Mouse (Mus musculus) lung, embryonic 16.5 days (tissue): Measurements from ENCODE around the gene Pgpep1. TPM values are rescaled to one million over a fixed set of nuclear protein-coding genes. Genes with fewer than 3 reads are reported as not detected.
A peak's percentile ranks its signal among the peaks of the same experiment; 100 is the strongest.

ENCODE experiments used
- ATAC-seq: fragments of 200-750 bp; cut with Nextera tagmentation; 2 replicates; pipeline ENCODE4 v1.8.0; 2017; ENCODE audit warnings: low read depth, mild to moderate bottlenecking, moderate library complexity
- H3K27ac ChIP-seq: fragments of 300-500 bp; sonication (generic); 2 replicates; pipeline ENCODE4 v1.5.1; 2014; ENCODE audit warnings: mild to moderate bottlenecking, control low read depth, low read length
- H3K27me3 ChIP-seq: fragments of 300-500 bp; sonication (generic); 2 replicates; pipeline ENCODE4 v1.6.1; 2014; ENCODE audit warnings: low read depth, low read length, mixed read lengths; ENCODE audit not compliant: control insufficient read depth, insufficient read depth
- H3K36me3 ChIP-seq: fragments of 300-500 bp; sonication (generic); 2 replicates; pipeline ENCODE4 v1.6.1; 2014; ENCODE audit warnings: low read length; ENCODE audit not compliant: control insufficient read depth, insufficient read depth
- H3K4me1 ChIP-seq: fragments of 300-500 bp; sonication (generic); replicated peaks from 2 replicates; pipeline ENCODE4 v1.6.1; 2014; ENCODE audit warnings: low read length, mixed read lengths; ENCODE audit not compliant: control insufficient read depth, insufficient read depth
- H3K4me2 ChIP-seq: fragments of 300-500 bp; sonication (generic); 2 replicates; pipeline ENCODE4 v1.6.1; 2014; ENCODE audit warnings: low read depth, low read length, control low read depth
- H3K4me3 ChIP-seq: fragments of 300-500 bp; sonication (generic); 2 replicates; pipeline ENCODE4 v1.5.1; 2014; ENCODE audit warnings: mild to moderate bottlenecking, low read length, control low read depth
- H3K9ac ChIP-seq: fragments of 300-500 bp; sonication (generic); 2 replicates; pipeline ENCODE4 v1.6.1; 2014; ENCODE audit warnings: low read length, control low read depth
- H3K9me3 ChIP-seq: fragments of 300-500 bp; sonication (generic); 2 replicates; pipeline ENCODE4 v1.6.1; 2016; ENCODE audit warnings: low read length; ENCODE audit not compliant: control insufficient read depth
- WGBS: fragments of 180-500 bp; shearing (Covaris S2); extraction: QIAGEN DNeasy Blood & Tissue Kit; methylation state at CpG from one replicate; pipeline ENCODE4 v1.1.7; 2014; 5-methylcytosine and 5-hydroxymethylcytosine counted together
- polyA plus RNA-seq: library from polyadenylated mRNA; unstranded; fragments of >200 nt; fragmentation: Nextera tagmentation; extraction: Ambion mirVana; gene quantifications from 2 replicates; pipeline ENCODE4 v1.2.1, GENCODE M21; 2015

The Pgpep1 gene
- polyA plus RNA-seq, 1 experiment from 2014 or later: 46.7 TPM

DNA sequence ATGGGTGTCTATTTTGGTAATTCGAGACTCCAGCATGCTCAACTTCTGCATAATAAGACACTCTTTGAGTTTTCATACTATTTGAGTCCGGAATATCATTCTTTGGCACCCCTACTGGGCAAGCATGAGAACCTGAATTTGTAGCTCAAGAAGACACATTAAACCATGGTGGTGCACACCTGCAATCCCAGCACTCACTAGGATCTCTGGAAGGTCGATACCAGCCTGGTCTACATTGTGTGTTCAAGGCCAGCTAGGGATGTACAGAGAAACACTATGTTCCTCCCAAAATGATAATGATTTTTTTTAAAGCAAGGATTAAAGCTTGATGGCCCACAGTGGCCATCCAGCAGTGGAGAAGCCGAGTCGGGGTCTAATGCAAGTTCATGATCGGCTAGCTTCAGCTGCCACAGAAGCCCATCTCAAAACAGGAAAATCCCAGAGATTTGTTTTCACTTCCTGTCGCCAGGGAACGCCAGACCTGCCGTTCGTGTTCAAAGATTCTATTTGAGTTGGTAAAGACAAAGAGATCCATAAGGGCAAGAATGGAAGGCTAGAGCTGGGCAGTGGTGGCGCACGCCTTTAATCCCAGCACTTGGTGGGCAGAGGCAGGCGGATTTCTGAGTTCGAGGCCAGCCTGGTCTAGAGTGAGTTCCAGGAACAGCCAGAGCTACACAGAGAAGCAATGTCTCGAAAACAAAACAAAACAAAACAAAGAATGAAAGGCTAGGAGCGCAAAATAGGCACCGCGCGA lies 12.3 kb upstream of the Pgpep1 start:
- 37% methylated on average over 19 of the region's 19 CpGs for WGBS
- Histone ChIP-seq H3K9me3 (no peaks in the 10 kb centered on the region), H3K36me3 (no peaks in the 10 kb centered on the region), H3K9ac (peak overlapping the region; percentile 65), H3K27me3 (no peaks in the 10 kb centered on the region), H3K4me1 (peaks cover 13% of the 10 kb centered on the region), H3K27ac (peak overlapping the region; percentile 73), H3K4me3 (peak overlapping the region; percentile 80), H3K4me2 (peak overlapping the region; percentile 55)
- no peak; the same call in 1 of the 2 replicates for ATAC-seq

DNA sequence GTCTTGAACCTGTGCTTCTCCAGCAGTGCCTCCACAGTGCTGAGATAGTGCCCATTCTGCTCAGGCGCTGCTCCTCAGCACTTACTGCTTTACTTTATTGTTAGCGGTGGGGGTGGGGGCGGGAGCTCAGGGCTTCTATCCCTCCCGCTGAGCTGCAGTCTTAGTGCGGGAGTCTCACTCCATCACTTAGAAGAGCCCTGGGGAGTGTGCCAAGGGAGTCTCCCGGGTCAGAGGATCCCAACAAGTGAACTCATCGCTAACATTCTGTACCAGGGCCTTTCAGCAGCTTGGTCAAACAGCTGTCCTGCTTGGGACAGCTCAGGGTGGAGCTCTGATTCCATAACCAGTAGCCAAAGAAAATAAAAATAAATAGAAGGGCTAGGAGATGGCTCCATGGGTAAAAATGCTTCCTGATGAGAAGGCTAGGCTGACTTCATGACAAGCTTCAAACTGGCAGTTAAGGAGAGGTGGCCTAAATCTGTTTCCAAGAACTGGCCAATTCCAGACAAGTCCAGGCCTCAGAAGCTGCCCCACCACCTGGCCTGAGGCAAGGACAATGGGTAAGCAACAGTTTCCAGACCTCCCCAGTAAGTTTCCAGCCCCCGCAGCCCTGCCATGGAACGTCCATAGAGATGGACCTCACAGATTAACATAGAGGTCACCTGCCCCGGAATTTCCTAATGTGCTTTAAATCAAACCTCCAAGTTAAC lies 11.6 kb upstream of the Pgpep1 start:
- Histone ChIP-seq H3K27me3 (no peaks in the 10 kb centered on the region), H3K9me3 (no peaks in the 10 kb centered on the region), H3K4me1 (peaks cover 13% of the 10 kb centered on the region), H3K9ac (no peak overlapping the region), H3K36me3 (no peaks in the 10 kb centered on the region), H3K27ac (no peak overlapping the region), H3K4me3 (no peak overlapping the region), H3K4me2 (no peak overlapping the region)
- no peak for ATAC-seq
- 69% methylated on average over 10 of the region's 10 CpGs for WGBS

DNA sequence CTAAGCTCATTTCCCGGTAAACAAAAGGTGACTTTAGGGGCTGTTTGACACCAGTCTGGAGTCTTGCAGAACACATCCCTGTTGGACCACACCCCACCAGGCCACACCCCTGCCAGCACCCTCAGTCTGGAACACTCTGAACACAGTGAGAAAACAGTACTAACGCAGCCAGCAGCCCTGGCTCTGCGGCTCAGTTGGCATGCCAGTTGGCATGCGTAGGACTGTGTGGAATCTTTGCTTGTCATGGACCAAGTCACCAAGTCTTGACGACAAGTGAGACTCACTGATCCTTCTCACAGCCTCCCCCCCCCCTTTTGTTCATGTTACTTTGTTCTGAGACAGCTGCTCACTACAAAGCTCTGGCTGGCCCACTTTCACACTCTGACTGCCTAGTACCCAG lies 6.9 kb upstream of the Pgpep1 start:
- Histone ChIP-seq H3K27ac (no peak overlapping the region), H3K9me3 (no peaks in the 10 kb centered on the region), H3K27me3 (no peaks in the 10 kb centered on the region), H3K4me1 (no peaks in the 10 kb centered on the region), H3K4me3 (no peak overlapping the region), H3K36me3 (no peaks in the 10 kb centered on the region), H3K4me2 (no peak overlapping the region), H3K9ac (no peak overlapping the region)
- no peak for ATAC-seq
- 53% methylated on average over 5 of the region's 5 CpGs for WGBS

DNA sequence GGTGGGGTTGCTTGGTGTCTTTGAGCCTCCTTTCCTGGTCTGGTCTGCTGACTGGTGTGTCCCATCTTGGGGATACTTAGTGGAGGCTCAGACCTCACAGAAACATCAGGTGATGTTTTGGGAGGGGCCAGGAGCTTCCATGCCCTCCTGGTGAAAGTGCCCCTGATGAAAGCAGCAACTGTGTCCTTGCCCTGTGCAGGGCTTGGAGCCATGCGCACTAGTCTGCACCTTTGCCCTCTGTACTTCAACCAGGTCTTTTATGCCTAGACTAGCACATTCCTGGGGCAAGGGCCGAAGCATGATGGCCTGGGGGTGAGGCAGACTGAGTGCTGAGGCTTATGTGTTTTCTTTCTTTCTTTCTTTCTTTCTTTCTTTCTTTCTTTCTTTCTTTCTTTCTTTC lies 5.4 kb upstream of the Pgpep1 start:
- Histone ChIP-seq H3K4me3 (no peak overlapping the region), H3K4me2 (no peak overlapping the region), H3K9me3 (no peaks in the 10 kb centered on the region), H3K4me1 (no peaks in the 10 kb centered on the region; the same call in 1 of the 2 replicates), H3K36me3 (no peaks in the 10 kb centered on the region), H3K27me3 (no peaks in the 10 kb centered on the region), H3K27ac (no peak overlapping the region), H3K9ac (no peak overlapping the region)
- ATAC-seq: no peak
- 60% methylated on average over 2 of the region's 2 CpGs for WGBS

DNA sequence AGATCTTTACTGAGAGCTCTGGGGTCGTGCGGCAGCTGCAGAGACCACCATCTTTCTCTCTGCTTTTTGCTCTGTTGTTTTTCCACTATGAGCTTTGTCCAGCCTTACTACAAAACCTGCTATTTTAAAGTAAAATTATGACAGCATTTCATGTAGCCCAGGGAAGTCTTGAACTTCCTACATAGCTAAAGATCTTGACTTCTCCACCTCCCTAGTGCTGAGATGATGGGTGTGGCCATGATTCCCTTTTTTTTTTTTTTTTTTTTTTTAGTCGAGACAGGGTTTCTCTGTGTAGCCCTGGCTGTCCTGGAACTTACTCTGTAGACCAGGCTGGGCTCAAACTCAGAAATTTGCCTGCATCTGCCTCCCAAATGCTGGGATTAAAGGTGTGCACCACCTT lies 4.4 kb upstream of the Pgpep1 start:
- WGBS: 77% methylated on average over 3 of the region's 3 CpGs
- Histone ChIP-seq H3K27ac (no peak overlapping the region), H3K27me3 (no peaks in the 10 kb centered on the region), H3K4me3 (no peak overlapping the region), H3K4me1 (no peaks in the 10 kb centered on the region; the same call in 1 of the 2 replicates), H3K9me3 (no peaks in the 10 kb centered on the region), H3K4me2 (no peak overlapping the region), H3K9ac (no peak overlapping the region), H3K36me3 (no peaks in the 10 kb centered on the region)
- no peak for ATAC-seq

DNA sequence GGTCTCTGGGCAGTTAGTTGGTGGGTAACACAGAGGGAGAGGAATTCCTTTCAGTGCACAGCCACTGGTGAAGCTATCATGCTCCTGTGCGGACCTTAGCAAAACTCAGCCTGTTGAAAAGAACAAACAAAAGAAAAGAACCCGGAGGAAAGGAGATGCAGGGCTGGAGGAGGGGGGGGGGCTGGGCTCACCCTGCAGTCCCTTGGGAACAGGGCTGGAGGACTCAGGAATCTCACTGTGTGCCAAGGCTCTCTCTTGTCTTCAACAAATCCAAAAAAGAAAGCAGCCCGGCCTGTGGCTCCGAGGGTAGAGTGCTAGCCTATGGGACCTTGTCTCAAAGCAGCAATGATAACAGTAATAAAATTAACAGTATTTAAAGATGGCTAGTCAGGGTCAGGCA lies 3.5 kb upstream of the Pgpep1 start:
- WGBS: 45% methylated on average over 4 of the region's 4 CpGs
- Histone ChIP-seq H3K4me2 (no peak overlapping the region), H3K4me1 (peaks cover 3% of the 10 kb centered on the region), H3K9ac (no peak overlapping the region), H3K4me3 (no peak overlapping the region), H3K9me3 (no peaks in the 10 kb centered on the region), H3K27me3 (no peaks in the 10 kb centered on the region), H3K27ac (no peak overlapping the region), H3K36me3 (no peaks in the 10 kb centered on the region)
- no peak for ATAC-seq

DNA sequence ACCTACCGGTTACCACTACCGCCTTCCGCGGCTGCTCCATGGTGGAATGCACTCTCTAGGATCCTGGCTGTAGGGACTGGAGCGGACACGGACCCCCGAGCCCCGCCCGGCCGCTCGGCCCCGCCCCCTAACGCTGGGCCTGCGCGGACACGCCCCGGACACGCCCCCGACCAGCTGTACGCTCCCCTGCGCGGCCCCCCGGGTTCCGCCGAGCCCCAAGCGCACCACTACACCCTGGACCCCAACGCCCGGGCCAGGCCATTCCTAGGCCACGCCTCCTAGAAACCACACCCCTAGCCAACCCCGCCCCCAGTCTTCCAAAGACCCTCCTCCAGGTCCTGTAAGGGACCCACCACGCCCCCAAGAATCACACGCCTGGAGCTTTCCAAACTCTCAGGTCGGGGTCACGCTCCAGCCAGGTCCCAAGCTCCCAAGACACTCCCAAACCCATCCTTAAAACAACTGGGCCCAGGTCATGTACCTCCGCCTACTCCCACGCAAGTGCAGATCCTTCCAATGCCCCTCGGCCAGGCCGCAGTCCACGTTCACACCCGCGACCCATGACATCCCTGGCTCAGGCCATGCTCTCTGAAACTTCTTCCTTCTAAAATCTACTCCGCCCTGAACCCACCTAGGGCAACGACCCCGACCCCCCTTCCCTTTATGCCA lies 450 bp downstream of the Pgpep1 start:
- peak; percentile 97 for ATAC-seq
- WGBS: under 1% methylated on average over 44 of the region's 44 CpGs

DNA sequence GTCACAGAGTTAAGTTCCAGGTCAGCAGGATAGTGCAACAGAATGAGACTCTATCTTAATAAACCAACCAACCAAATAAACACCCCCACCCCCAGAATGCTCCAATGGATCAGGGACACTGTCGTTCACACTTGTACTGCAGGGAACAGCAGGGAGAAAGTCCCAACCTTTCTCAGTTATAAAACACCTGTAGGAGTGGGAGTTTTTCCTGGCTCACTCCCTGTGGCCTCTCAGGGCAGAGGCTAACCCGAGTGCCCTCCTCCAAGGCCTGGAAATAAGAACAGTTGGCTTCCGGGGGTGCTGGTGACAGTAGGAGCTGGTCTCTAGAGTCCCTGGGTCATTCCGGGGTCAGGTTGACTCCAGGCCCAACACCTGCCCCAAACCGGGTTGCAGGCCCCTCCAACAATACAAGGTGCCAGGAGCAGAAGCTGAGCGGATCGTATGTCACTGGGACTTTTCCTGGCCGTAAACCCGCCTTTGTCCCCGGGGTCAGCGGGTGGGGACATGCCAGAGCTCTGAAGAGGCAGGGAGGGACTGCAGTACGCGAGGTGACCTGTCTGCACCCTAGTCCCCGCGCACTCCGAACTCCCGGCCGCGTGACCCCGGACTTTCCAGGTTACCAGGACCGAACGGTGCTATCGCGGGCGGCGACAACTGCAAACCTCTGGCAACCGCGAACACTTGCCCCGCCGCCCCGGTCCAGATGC lies 1.1 kb downstream of the Pgpep1 start:
- WGBS: under 1% methylated on average over 31 of the region's 31 CpGs
- Histone ChIP-seq H3K9ac (peak overlapping the region; percentile 92), H3K4me1 (peaks cover 13% of the 10 kb centered on the region), H3K27ac (peak overlapping the region; percentile 86), H3K9me3 (no peaks in the 10 kb centered on the region), H3K36me3 (peaks cover 19% of the 10 kb centered on the region), H3K4me3 (peak overlapping the region; percentile 82), H3K27me3 (no peaks in the 10 kb centered on the region), H3K4me2 (peak overlapping the region; percentile 89)
- peak; percentile 32 for ATAC-seq

More for the DNA sequence above, 450 bp downstream of the Pgpep1 start:
- H3K9ac ChIP-seq: peak overlapping the region; percentile 92
- no peaks in the 10 kb centered on the region for H3K27me3 ChIP-seq
- H3K27ac ChIP-seq: peak overlapping the region; percentile 86
- peaks cover 15% of the 10 kb centered on the region for H3K36me3 ChIP-seq
- peak overlapping the region; percentile 82 for H3K4me3 ChIP-seq
- H3K4me1 ChIP-seq: peaks cover 13% of the 10 kb centered on the region
- peak overlapping the region; percentile 89 for H3K4me2 ChIP-seq
- H3K9me3 ChIP-seq: no peaks in the 10 kb centered on the region

DNA sequence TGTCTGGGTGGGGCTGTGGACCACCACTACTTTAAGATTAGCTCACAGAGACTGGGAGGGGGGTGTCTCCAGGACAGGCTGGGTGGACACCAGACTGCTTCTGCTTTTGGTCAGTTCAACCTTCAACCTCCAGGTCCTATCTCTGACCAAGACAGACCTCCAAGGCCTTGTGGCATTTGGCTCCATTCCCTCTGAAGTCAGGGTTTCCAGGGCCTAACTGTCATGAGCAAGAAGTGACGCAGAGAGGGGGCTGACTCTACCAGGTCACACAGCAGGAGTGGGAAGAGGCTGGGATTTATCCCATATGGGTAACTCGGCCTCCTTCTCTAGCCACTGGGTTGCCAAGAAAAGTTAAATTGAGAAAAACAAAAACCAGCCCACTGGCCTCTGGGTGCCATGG lies 2.4 kb downstream of the Pgpep1 start:
- no peak overlapping the region for H3K4me3 ChIP-seq
- no peak overlapping the region for H3K9ac ChIP-seq
- H3K9me3 ChIP-seq: no peaks in the 10 kb centered on the region
- H3K4me2 ChIP-seq: no peak overlapping the region
- 85% methylated on average over 2 of the region's 2 CpGs for WGBS
- peaks cover 19% of the 10 kb centered on the region for H3K36me3 ChIP-seq
- peaks cover 13% of the 10 kb centered on the region for H3K4me1 ChIP-seq
- no peak overlapping the region for H3K27ac ChIP-seq
- no peaks in the 10 kb centered on the region for H3K27me3 ChIP-seq
- ATAC-seq: no peak
